Mouse (Mus musculus) hindbrain, embryonic 10.5 days (tissue): Measurements from ENCODE around the gene Clcnka. TPM values are rescaled to one million over a fixed set of nuclear protein-coding genes. Genes with fewer than 3 reads are reported as not detected.

ENCODE experiments used
- DNase-seq: peaks from one replicate; pipeline ENCODE4 v3.0.0-alpha.2; 2017; ENCODE audit warnings: low spot score
- H3K27ac ChIP-seq: fragments of 300-500 bp; sonication (generic); 2 replicates; pipeline ENCODE4 v1.5.1; 2016; ENCODE audit warnings: mild to moderate bottlenecking, moderate library complexity
- H3K27me3 ChIP-seq: fragments of 300-500 bp; sonication (generic); 2 replicates; pipeline ENCODE4 v1.6.1; 2016; ENCODE audit warnings: mild to moderate bottlenecking; ENCODE audit not compliant: poor library complexity, insufficient read depth, severe bottlenecking
- H3K36me3 ChIP-seq: fragments of 300-500 bp; sonication (generic); 2 replicates; pipeline ENCODE4 v1.6.1; 2016; ENCODE audit warnings: mild to moderate bottlenecking, moderate library complexity
- H3K4me1 ChIP-seq: fragments of 300-500 bp; sonication (generic); replicated peaks from 2 replicates; pipeline ENCODE4 v1.6.1; 2016; ENCODE audit warnings: mild to moderate bottlenecking
- H3K4me3 ChIP-seq: fragments of 300-500 bp; sonication (generic); 2 replicates; pipeline ENCODE4 v1.5.1; 2016; ENCODE audit warnings: mild to moderate bottlenecking, moderate library complexity
- H3K9me3 ChIP-seq: fragments of 300-500 bp; sonication (generic); 2 replicates; pipeline ENCODE4 v1.6.1; 2016; ENCODE audit warnings: mild to moderate bottlenecking, moderate library complexity
- WGBS: fragments of 180-500 bp; shearing (Covaris S2); methylation state at CpG from one replicate; pipeline ENCODE4 v1.1.7; 2016; 5-methylcytosine and 5-hydroxymethylcytosine counted together
- polyA plus RNA-seq: library from polyadenylated mRNA; unstranded; fragments of >200 nt; fragmentation: Nextera tagmentation; extraction: Ambion mirVana; gene quantifications from 2 replicates; pipeline ENCODE4 v1.2.1, GENCODE M21; 2016

Clcnka gene
- polyA plus RNA-seq, 1 experiment from 2014 or later = 0.33 TPM

GRCm38 (mm10) chr4:141334695-141335094 is 63.8 kb downstream of the Clcnka start:
- no peak overlapping the region for H3K4me3 ChIP-seq
- H3K27ac ChIP-seq = peak overlapping the region; percentile 92
- no peaks in the 10 kb centered on the region for H3K36me3 ChIP-seq
- H3K9me3 ChIP-seq = no peaks in the 10 kb centered on the region
- peaks cover 9% of the 10 kb centered on the region; the same call in 1 of the 2 replicates for H3K27me3 ChIP-seq
- peaks cover 62% of the 10 kb centered on the region for H3K4me1 ChIP-seq
- no peak for DNase-seq
- WGBS = 45% methylated on average over 5 of the region's 5 CpGs

Other genes starting within 250 kb of the Clcnka start
- gene Rsg1, start 184.8 kb downstream of the Clcnka start, polyA plus RNA-seq = 5.3 and 6.5 TPM in 2 replicates
- 1.7 and 4.3 TPM in 2 replicates for gene Arhgef19, start 159.2 kb downstream of the Clcnka start, polyA plus RNA-seq
- 3.3 and 4.4 TPM in 2 replicates for gene Epha2, start 97.5 kb downstream of the Clcnka start, polyA plus RNA-seq
- gene Fam131c, start 30.5 kb downstream of the Clcnka start, polyA plus RNA-seq = 0.65 and 0.81 TPM in 2 replicates
- gene Clcnkb, start 17.3 kb upstream of the Clcnka start, polyA plus RNA-seq = 0.11 TPM in 1 of 2 replicates, not detected in the other
- not detected in 2 replicates for gene Hspb7, start 22.1 kb upstream of the Clcnka start, polyA plus RNA-seq
- not detected in 2 replicates for gene Srarp, start 37.4 kb upstream of the Clcnka start, polyA plus RNA-seq
- 52.6 and 60.8 TPM in 2 replicates for gene Zbtb17, start 45.9 kb upstream of the Clcnka start, polyA plus RNA-seq
- 12.8 and 14.2 TPM in 2 replicates for gene Spen, start 139.9 kb upstream of the Clcnka start, polyA plus RNA-seq
- 33.7 and 34.4 TPM in 2 replicates for gene Fblim1, start 207.4 kb upstream of the Clcnka start, polyA plus RNA-seq
- gene Tmem82, start 219.9 kb upstream of the Clcnka start, polyA plus RNA-seq = 1.2 and 1.5 TPM in 2 replicates
- gene Slc25a34, start 225.1 kb upstream of the Clcnka start, polyA plus RNA-seq = 0.10 TPM in 1 of 2 replicates, not detected in the other